Mouse (Mus musculus) thymus, adult 2 months (tissue): Measurements from ENCODE around the gene Apbb2. TPM values are rescaled to one million over a fixed set of nuclear protein-coding genes. Genes with fewer than 3 reads are reported as not detected.

Experiments used
- DNase-seq: peaks from one replicate; pipeline ENCODE4 v3.0.0; 2021
- H3K27ac ChIP-seq: fragments of 200-500 bp; 2 replicates; pipeline ENCODE4 v1.5.1; 2012; ENCODE audit warnings: low read length, control low read depth; ENCODE audit not compliant: control insufficient read depth, insufficient read depth
- H3K27me3 ChIP-seq: fragments of 200-500 bp; 2 replicates; pipeline ENCODE4 v1.6.1; 2012; ENCODE audit warnings: mild to moderate bottlenecking, low read length, moderate library complexity, mixed read lengths; ENCODE audit not compliant: control insufficient read depth, insufficient read depth
- H3K36me3 ChIP-seq: fragments of 200-500 bp; 2 replicates; pipeline ENCODE4 v1.6.1; 2012; ENCODE audit warnings: mild to moderate bottlenecking, low read length, moderate library complexity; ENCODE audit not compliant: control insufficient read depth, insufficient read depth
- H3K4me1 ChIP-seq: fragments of 200-500 bp; replicated peaks from 2 replicates; pipeline ENCODE4 v1.6.1; 2012; ENCODE audit warnings: low read length; ENCODE audit not compliant: control insufficient read depth, insufficient read depth
- H3K4me3 ChIP-seq: fragments of 200-500 bp; 2 replicates; pipeline ENCODE4 v1.5.1; 2012; ENCODE audit warnings: mild to moderate bottlenecking, low read length, control low read depth, moderate library complexity; ENCODE audit not compliant: control insufficient read depth, insufficient read depth
- CTCF ChIP-seq: fragments of 200-500 bp; IDR thresholded peaks from 2 replicates; pipeline ENCODE4 v1.5.1; 2012; ENCODE audit warnings: mild to moderate bottlenecking, control low read depth, low read length, moderate library complexity, borderline replicate concordance; ENCODE audit not compliant: control insufficient read depth, poor library complexity, insufficient read depth; ENCODE audit errors: extremely low read depth
- POLR2A ChIP-seq: fragments of 200-500 bp; IDR thresholded peaks from 2 replicates; pipeline ENCODE4 v1.6.1; 2012; ENCODE audit warnings: mild to moderate bottlenecking, low read length, control low read depth, moderate library complexity; ENCODE audit not compliant: control insufficient read depth, poor library complexity, insufficient read depth; ENCODE audit errors: extremely low read depth
- WGBS: fragments of 180-500 bp; shearing (Covaris S2); methylation state at CpG from one replicate; pipeline ENCODE4 v1.1.7; 2018; 5-methylcytosine and 5-hydroxymethylcytosine counted together
- polyA plus RNA-seq: library from polyadenylated mRNA; depleted of rRNA; stranded (reverse); fragments of >200 nt; gene quantifications from 2 replicates; pipeline ENCODE4 v1.2.3, GENCODE M21; 2012

Gene Apbb2
- polyA plus RNA-seq, 1 experiment = 2.6 TPM

GRCm38 (mm10) chr5:66596296-66596695 lies 22.3 kb downstream of the Apbb2 start:
- no peak for DNase-seq
- H3K27ac ChIP-seq = no peak overlapping the region
- TF ChIP-seq POLR2A = no peak
- H3K4me3 ChIP-seq = no peak overlapping the region
- H3K4me1 ChIP-seq = no peaks in the 10 kb centered on the region
- no peaks in the 10 kb centered on the region for H3K36me3 ChIP-seq
- no peaks in the 10 kb centered on the region for H3K27me3 ChIP-seq
- WGBS = 94% methylated on average over 3 of the region's 3 CpGs

- H3K36me3 ChIP-seq = no peaks in the 10 kb centered on the region
- WGBS = 94% methylated on average over 14 of the region's 14 CpGs
- no peak overlapping the region for H3K27ac ChIP-seq
- TF ChIP-seq POLR2A = no peak
- TF ChIP-seq CTCF = no peak
- DNase-seq = no peak
- no peaks in the 10 kb centered on the region for H3K27me3 ChIP-seq
- H3K4me1 ChIP-seq = no peaks in the 10 kb centered on the region
- H3K4me3 ChIP-seq = no peak overlapping the region
These were observed 23.7 kb downstream of the Apbb2 start for GRCm38 (mm10) chr5:66594881-66595280.

GRCm38 (mm10) chr5:66586236-66586745 lies 32.3 kb downstream of the Apbb2 start:
- Histone ChIP-seq H3K27me3 (no peaks in the 10 kb centered on the region), H3K27ac (no peak overlapping the region), H3K4me3 (no peak overlapping the region), H3K36me3 (no peaks in the 10 kb centered on the region), H3K4me1 (no peaks in the 10 kb centered on the region)
- 91% methylated on average over 6 of the region's 6 CpGs for WGBS
- TF ChIP-seq POLR2A = no peak
- no peak for TF ChIP-seq CTCF
- no peak for DNase-seq

GRCm38 (mm10) chr5:66583019-66583406 lies 35.6 kb downstream of the Apbb2 start:
- no peaks in the 10 kb centered on the region for H3K4me1 ChIP-seq
- TF ChIP-seq CTCF (no peak), POLR2A (no peak)
- no peaks in the 10 kb centered on the region for H3K36me3 ChIP-seq
- no peaks in the 10 kb centered on the region for H3K27me3 ChIP-seq
- WGBS = 90% methylated on average over 4 of the region's 4 CpGs
- no peak for DNase-seq
- no peak overlapping the region for H3K4me3 ChIP-seq
- no peak overlapping the region for H3K27ac ChIP-seq

- 96% methylated on average over 17 of the region's 17 CpGs for WGBS
- no peaks in the 10 kb centered on the region for H3K4me1 ChIP-seq
- no peaks in the 10 kb centered on the region for H3K36me3 ChIP-seq
- H3K27ac ChIP-seq = no peak overlapping the region
- no peak for DNase-seq
- H3K4me3 ChIP-seq = no peak overlapping the region
- H3K27me3 ChIP-seq = no peaks in the 10 kb centered on the region
- no peak for TF ChIP-seq POLR2A
- TF ChIP-seq CTCF = no peak
These were observed 36.1 kb downstream of the Apbb2 start for GRCm38 (mm10) chr5:66582281-66583018.

GRCm38 (mm10) chr5:66579066-66579465 lies 39.5 kb downstream of the Apbb2 start:
- no peak for DNase-seq
- Histone ChIP-seq H3K27me3 (no peaks in the 10 kb centered on the region), H3K36me3 (no peaks in the 10 kb centered on the region), H3K4me3 (no peak overlapping the region), H3K27ac (no peak overlapping the region), H3K4me1 (no peaks in the 10 kb centered on the region)
- TF ChIP-seq POLR2A (no peak), CTCF (no peak)
- 93% methylated on average over 4 of the region's 4 CpGs for WGBS

- 90% methylated on average over 9 of the region's 9 CpGs for WGBS
- Histone ChIP-seq H3K27ac (no peak overlapping the region), H3K36me3 (no peaks in the 10 kb centered on the region), H3K4me1 (no peaks in the 10 kb centered on the region), H3K4me3 (no peak overlapping the region), H3K27me3 (no peaks in the 10 kb centered on the region)
- DNase-seq = no peak
- TF ChIP-seq POLR2A (no peak), CTCF (no peak)
These were observed 42.3 kb downstream of the Apbb2 start for GRCm38 (mm10) chr5:66576299-66576698.
